Comparison of ENCODE assay signal across 9 mouse cellular contexts in genomic region chr10:78372681-78373668, GRCm38 (mm10). TPM values are rescaled to one million over a fixed set of nuclear protein-coding genes. Genes with fewer than 3 reads are reported as not detected.
DNase-seq lines count a peak whose midpoint lies in the region; ATAC-seq and TF ChIP-seq lines count a peak whose summit lies in the region.
"Had no signal": no experiment of that assay in that cellular context is flagged by ENCODE, and none has a peak within 500 bp of the region (broad histone marks: within the 10 kb centered on the region; RNA-seq: fewer than 3 reads in every experiment).

No protein-coding gene starts in this region.

- no peak overlapping the region for H3K27ac ChIP-seq in cortical plate, adult 2 months (ENCODE audit: insufficient read depth, low read length)

- ATAC-seq in monocyte, adult 5-6 weeks (replicated peaks; ENCODE audit: insufficient number of reproducible peaks, low FRiP score, low TSS enrichment, poor library complexity, severe bottlenecking) = peak; percentile 87

- TF ChIP-seq POLR2A in cortical plate, adult 2 months (IDR thresholded peaks at IDR 0.05; ENCODE audit: extremely low read depth, insufficient read depth, low read length) = no peak

- peaks cover 1% of the 10 kb centered on the region; the same call in 1 of the 2 replicates for H3K4me1 ChIP-seq in cortical plate, adult 2 months (ENCODE audit: control insufficient read depth, insufficient read depth, low read length)

- no peak for TF ChIP-seq CTCF in cortical plate, adult 2 months (IDR thresholded peaks at IDR 0.05; ENCODE audit: extremely low read depth, insufficient read depth, low read length)

- peak; percentile 93 for DNase-seq in A20 (ENCODE audit: low read depth, low spot score)
- DNase-seq in CD4-positive helper T cell, adult 2 months (ENCODE audit: low read depth, low spot score) = peak; percentile 79
- no peak for DNase-seq in embryo, embryonic 11 days
- no peak for DNase-seq in cerebellum, adult 8-10 months
- DNase-seq in cerebellum, postnatal 4 days (ENCODE audit: low spot score in 2 of 2) = no peak
- DNase-seq: kidney, postnatal 36 days; lung, postnatal 10 days had no signal

- 0 out of 2 replicates have a peak overlapping the region, but pooled peaks have one; percentile 1 for H3K4me3 ChIP-seq in cortical plate, adult 2 months (ENCODE audit: insufficient read depth, low read length)

RNA-seq across cellular contexts. Expression of gene Agpat3, which starts 20.7 kb away (rescaled TPM):
- polyA plus RNA-seq in cortical plate, adult 2 months (2012; rRNA removed) = 241 and 251 TPM in 2 replicates
- total RNA-seq in monocyte, adult 5-6 weeks (2017) = 40.0 to 87.7 TPM (median 46.4 TPM) in 3 replicates

RNA-seq across cellular contexts. Expression of gene Rrp1, which starts 39.9 kb away (rescaled TPM):
- 519 and 613 TPM in 2 replicates for polyA plus RNA-seq in cortical plate, adult 2 months (2012; rRNA removed)
- total RNA-seq in monocyte, adult 5-6 weeks (2017) = 298 to 382 TPM (median 299 TPM) in 3 replicates

RNA-seq across cellular contexts. Expression of gene Cstb, which starts 52.5 kb away (rescaled TPM):
- 69.3 and 78.3 TPM in 2 replicates for polyA plus RNA-seq in cortical plate, adult 2 months (2012; rRNA removed)
- 24.8 to 42.0 TPM (median 26.4 TPM) in 3 replicates for total RNA-seq in monocyte, adult 5-6 weeks (2017)

Comparison
In these comparisons a context has a peak if more than half of its experiments do, and no peak if none do; other contexts are left out.
1. DNase-seq: peak in A20 (single experiment) and CD4-positive helper T cell, adult 2 months (single experiment); none in embryo, embryonic 11 days (single experiment), cerebellum, adult 8-10 months (single experiment) and cerebellum, postnatal 4 days (0 of 2).